Mouse (Mus musculus): ENCODE measurements around the gene Tet1. TPM values are rescaled to one million over a fixed set of nuclear protein-coding genes. Genes with fewer than 3 reads are reported as not detected.

Tet1 gene
- polyA plus RNA-seq, 1 experiment: 0.48 TPM

DNA sequence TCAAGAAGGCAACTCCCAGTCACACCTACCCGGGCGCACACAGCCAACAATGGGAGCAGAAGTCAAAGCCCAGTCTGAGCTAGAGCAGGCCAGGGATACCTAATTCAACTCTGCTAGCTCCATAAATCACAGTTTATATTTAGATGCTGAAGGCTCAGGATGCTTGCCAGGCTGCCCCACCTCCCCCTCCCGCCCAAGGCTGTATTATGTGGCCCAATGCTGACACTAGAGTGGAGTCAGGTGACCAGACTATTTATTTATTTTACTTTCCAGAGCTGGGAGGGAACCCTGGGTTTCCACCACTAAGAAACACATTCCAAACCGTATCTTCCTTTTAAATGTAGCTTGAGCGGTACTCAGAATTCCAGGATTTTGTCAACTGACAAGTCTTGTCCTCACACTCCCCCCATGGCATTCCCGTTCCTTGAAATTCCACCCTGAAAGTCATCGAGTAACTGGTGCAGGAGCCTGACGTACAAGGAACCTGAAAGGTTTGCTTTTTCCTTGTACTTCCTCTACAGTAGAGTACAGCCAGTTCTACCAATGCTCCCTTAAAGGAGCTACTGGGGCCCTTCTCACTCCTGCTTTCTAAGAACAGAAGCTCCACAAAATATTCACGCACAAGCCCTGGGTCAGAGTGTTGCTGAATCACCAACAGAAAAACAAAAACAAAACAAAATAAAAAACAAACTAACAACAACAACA lies 64.9 kb downstream of the Tet1 start:
- Histone ChIP-seq H3K27me3 (ENCODE audit: control insufficient read depth, insufficient read depth, insufficient read length) (no peaks in the 10 kb centered on the region), H3K4me3 (no peak overlapping the region), H3K4me2 (ENCODE audit: low read depth) (peak overlapping the region; percentile 27), H3K79me2 (ENCODE audit: control insufficient read depth, insufficient read depth) (no peaks in the 10 kb centered on the region), H3K36me3 (ENCODE audit: control insufficient read depth, insufficient read depth) (no peaks in the 10 kb centered on the region), H3ac (ENCODE audit: control insufficient read depth, insufficient read length) (no peak overlapping the region)
- no peak for TF ChIP-seq TCF12 (IDR thresholded peaks at IDR 0.05; ENCODE audit: insufficient read depth, poor library complexity, severe bottlenecking)
- TF ChIP-seq E2F4 (IDR thresholded peaks at IDR 0.05; ENCODE audit: insufficient read depth): no peak
- peak; percentile 67 for TF ChIP-seq USF1 (IDR thresholded peaks at IDR 0.05; ENCODE audit: low read depth)

DNA sequence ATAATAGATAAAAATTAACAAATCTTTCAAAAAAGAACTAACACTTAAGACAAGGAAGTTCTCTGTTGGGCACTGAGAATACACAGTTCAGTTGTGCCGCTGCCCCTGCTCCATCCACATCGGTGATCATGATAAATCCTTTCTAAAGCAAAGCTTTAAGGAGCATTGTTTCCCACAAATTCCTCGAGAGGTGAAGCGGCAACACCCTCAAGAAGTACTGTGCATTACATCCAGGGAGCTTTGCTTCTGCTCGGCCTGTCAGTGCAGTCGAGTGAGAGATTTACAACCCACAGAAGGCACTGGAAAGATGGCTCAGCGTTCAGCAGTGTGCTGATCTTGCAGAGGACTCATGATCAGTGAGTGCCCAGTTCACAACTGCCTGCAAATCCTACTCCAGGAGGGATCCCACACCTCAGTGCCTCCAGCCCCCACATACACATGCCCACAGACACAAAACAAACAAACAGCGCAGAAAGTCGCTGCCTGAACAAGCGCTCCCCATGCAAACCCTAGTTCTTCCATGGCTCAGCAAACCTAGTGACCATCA lies 66.8 kb downstream of the Tet1 start:
- TF ChIP-seq MYOD1 (IDR thresholded peaks at IDR 0.05; ENCODE audit: control insufficient read depth in 1 of 3, insufficient read length in 2 of 3, low read depth in 2 of 3) (no peak), USF1 (IDR thresholded peaks at IDR 0.05; ENCODE audit: low read depth) (no peak), CEBPB (IDR thresholded peaks at IDR 0.05; ENCODE audit: insufficient read depth, poor library complexity, severe bottlenecking) (no peak), MAX (IDR thresholded peaks at IDR 0.05; ENCODE audit: low read depth) (no peak), SRF (IDR thresholded peaks at IDR 0.05; ENCODE audit: control insufficient read depth, insufficient read length, low read depth) (no peak), REST (IDR thresholded peaks at IDR 0.05; ENCODE audit: insufficient read depth, insufficient read length) (no peak), POLR2A (IDR thresholded peaks at IDR 0.05; ENCODE audit: insufficient read length, low read depth) (no peak), POLR2AphosphoS2 (IDR thresholded peaks at IDR 0.05; ENCODE audit: insufficient read length, low read depth) (no peak)
- Histone ChIP-seq H3K79me2 (ENCODE audit: control insufficient read depth, insufficient read depth) (no peaks in the 10 kb centered on the region), H3K4me2 (ENCODE audit: low read depth) (no peak overlapping the region), H3K36me3 (ENCODE audit: control insufficient read depth, insufficient read depth) (no peaks in the 10 kb centered on the region), H3K4me3 (no peak overlapping the region), H3K27me3 (ENCODE audit: control insufficient read depth, insufficient read depth, insufficient read length) (no peaks in the 10 kb centered on the region), H3ac (ENCODE audit: control insufficient read depth, insufficient read length) (no peak overlapping the region)

DNA sequence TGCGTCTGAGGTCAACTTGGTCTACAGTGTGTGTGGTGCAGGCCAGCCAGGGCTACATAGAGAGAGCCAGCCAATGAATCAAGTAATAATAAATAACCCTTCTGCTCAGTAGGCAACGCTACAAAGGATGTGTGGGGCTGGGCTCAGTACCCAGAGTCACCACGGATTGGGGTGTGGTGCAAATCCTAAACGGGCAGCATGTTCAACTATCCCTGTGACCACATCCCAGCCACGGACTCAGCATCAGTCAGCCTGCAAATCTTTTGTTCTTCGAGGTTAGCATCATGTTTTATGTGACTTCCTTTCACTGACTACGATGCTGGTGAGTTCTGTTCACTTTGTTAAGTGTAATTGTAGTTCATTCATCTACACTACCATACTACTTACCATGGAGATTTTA lies 68.1 kb downstream of the Tet1 start:
- H3K36me3 ChIP-seq (ENCODE audit: control insufficient read depth, insufficient read depth): no peaks in the 10 kb centered on the region
- no peak overlapping the region for H3K4me3 ChIP-seq
- no peaks in the 10 kb centered on the region for H3K27me3 ChIP-seq (ENCODE audit: control insufficient read depth, insufficient read depth, insufficient read length)
- TF ChIP-seq MYOG (IDR thresholded peaks at IDR 0.05; ENCODE audit: control insufficient read depth in 1 of 3, insufficient read depth in 1 of 3, insufficient read length in 2 of 3, low read depth in 2 of 3) (no peak), TCF12 (IDR thresholded peaks at IDR 0.05; ENCODE audit: insufficient read depth, poor library complexity, severe bottlenecking) (no peak), SRF (IDR thresholded peaks at IDR 0.05; ENCODE audit: control insufficient read depth, insufficient read length, low read depth) (no peak), REST (IDR thresholded peaks at IDR 0.05; ENCODE audit: insufficient read depth, insufficient read length) (no peak), MYOD1 (IDR thresholded peaks at IDR 0.05; ENCODE audit: control insufficient read depth in 1 of 3, insufficient read length in 2 of 3, low read depth in 2 of 3) (no peak), POLR2AphosphoS2 (IDR thresholded peaks at IDR 0.05; ENCODE audit: insufficient read length, low read depth) (no peak), CEBPB (IDR thresholded peaks at IDR 0.05; ENCODE audit: insufficient read depth, poor library complexity, severe bottlenecking) (no peak), USF1 (IDR thresholded peaks at IDR 0.05; ENCODE audit: low read depth) (no peak), E2F4 (IDR thresholded peaks at IDR 0.05; ENCODE audit: insufficient read depth) (no peak)
- no peak overlapping the region for H3K4me2 ChIP-seq (ENCODE audit: low read depth)
- H3K79me2 ChIP-seq (ENCODE audit: control insufficient read depth, insufficient read depth): no peaks in the 10 kb centered on the region
- no peak overlapping the region for H3ac ChIP-seq (ENCODE audit: control insufficient read depth, insufficient read length)

DNA sequence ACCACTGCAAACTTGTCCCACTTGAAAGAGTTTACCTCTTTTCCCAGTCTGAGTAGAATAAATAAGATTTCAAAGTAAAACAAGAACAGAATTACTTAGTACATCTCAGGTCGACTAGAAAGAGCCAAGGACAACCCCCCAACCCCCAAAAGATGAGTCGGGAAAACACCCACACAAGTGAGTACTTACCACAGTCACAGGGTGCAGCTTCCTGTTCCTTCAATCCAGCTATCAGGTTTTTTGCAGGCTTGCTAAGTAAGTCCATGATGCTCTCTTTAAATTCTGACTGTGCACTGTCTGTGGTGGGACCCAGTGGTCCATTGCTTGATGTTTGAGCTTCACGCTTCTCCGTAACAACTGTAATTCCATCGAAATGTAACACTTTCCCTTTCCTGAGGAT lies 70.8 kb downstream of the Tet1 start:
- no peak for TF ChIP-seq REST (IDR thresholded peaks at IDR 0.05; ENCODE audit: insufficient read depth, insufficient read length)
- TF ChIP-seq POLR2AphosphoS2 (IDR thresholded peaks at IDR 0.05; ENCODE audit: insufficient read length, low read depth): no peak
- no peak overlapping the region for H3K4me2 ChIP-seq (ENCODE audit: low read depth)
- H3K79me2 ChIP-seq (ENCODE audit: control insufficient read depth, insufficient read depth): no peaks in the 10 kb centered on the region
- no peak overlapping the region for H3K4me3 ChIP-seq
- no peaks in the 10 kb centered on the region for H3K27me3 ChIP-seq (ENCODE audit: control insufficient read depth, insufficient read depth, insufficient read length)
- H3K36me3 ChIP-seq (ENCODE audit: control insufficient read depth, insufficient read depth): no peaks in the 10 kb centered on the region
- no peak overlapping the region for H3ac ChIP-seq (ENCODE audit: control insufficient read depth, insufficient read length)

DNA sequence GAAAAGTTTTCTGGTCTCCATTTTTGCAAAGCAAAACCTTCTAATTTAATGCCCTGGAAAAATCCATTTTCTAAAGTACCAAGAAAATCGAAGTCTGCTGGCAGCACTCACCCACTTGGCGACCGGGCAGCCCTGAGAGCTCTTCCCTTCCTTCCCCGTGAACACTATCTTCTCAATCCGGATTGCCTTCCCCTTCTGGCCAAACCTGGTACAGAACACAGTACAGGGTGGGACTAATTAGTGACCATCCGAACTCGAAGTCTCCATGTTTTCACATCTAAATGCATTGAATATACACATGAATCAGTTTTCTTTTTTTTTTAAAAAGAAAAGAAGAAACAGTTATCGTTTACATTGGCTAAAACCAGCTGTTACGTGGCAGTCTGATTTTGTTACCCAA lies 76.0 kb downstream of the Tet1 start:
- no peak overlapping the region for H3ac ChIP-seq (ENCODE audit: control insufficient read depth, insufficient read length)
- H3K27me3 ChIP-seq (ENCODE audit: control insufficient read depth, insufficient read depth, insufficient read length): no peaks in the 10 kb centered on the region
- H3K4me2 ChIP-seq (ENCODE audit: low read depth): no peak overlapping the region
- TF ChIP-seq USF1 (IDR thresholded peaks at IDR 0.05; ENCODE audit: low read depth) (no peak), MYOD1 (IDR thresholded peaks at IDR 0.05; ENCODE audit: control insufficient read depth in 1 of 3, insufficient read length in 2 of 3, low read depth in 2 of 3) (no peak), MYOG (IDR thresholded peaks at IDR 0.05; ENCODE audit: control insufficient read depth in 1 of 3, insufficient read depth in 1 of 3, insufficient read length in 2 of 3, low read depth in 2 of 3) (no peak), MAX (IDR thresholded peaks at IDR 0.05; ENCODE audit: low read depth) (no peak), TCF12 (IDR thresholded peaks at IDR 0.05; ENCODE audit: insufficient read depth, poor library complexity, severe bottlenecking) (no peak), CEBPB (IDR thresholded peaks at IDR 0.05; ENCODE audit: insufficient read depth, poor library complexity, severe bottlenecking) (no peak), E2F4 (IDR thresholded peaks at IDR 0.05; ENCODE audit: insufficient read depth) (no peak), POLR2AphosphoS2 (IDR thresholded peaks at IDR 0.05; ENCODE audit: insufficient read length, low read depth) (no peak), REST (IDR thresholded peaks at IDR 0.05; ENCODE audit: insufficient read depth, insufficient read length) (no peak), SRF (IDR thresholded peaks at IDR 0.05; ENCODE audit: control insufficient read depth, insufficient read length, low read depth) (no peak)
- H3K4me3 ChIP-seq: no peak overlapping the region
- no peaks in the 10 kb centered on the region for H3K36me3 ChIP-seq (ENCODE audit: control insufficient read depth, insufficient read depth)
- no peaks in the 10 kb centered on the region for H3K79me2 ChIP-seq (ENCODE audit: control insufficient read depth, insufficient read depth)
